Mouse (Mus musculus): ENCODE measurements around the gene Rxrb. TPM values are rescaled to one million over a fixed set of nuclear protein-coding genes. Genes with fewer than 3 reads are reported as not detected.
A peak's percentile ranks its signal among the peaks of the same experiment; 100 is the strongest.
"Not testable (repeated sequence)": the region's sequence is repeated elsewhere in the genome, so short reads cannot be mapped to it uniquely, and the experiment has no call there.

Rxrb gene
- polyA plus RNA-seq, 1 experiment: 45.8 TPM

GRCm38 (mm10) chr17:33999341-34000149, 32.1 kb upstream of the Rxrb start:
- Histone ChIP-seq H3K27me3 (ENCODE audit: control insufficient read depth, insufficient read depth, insufficient read length) (no peaks in the 10 kb centered on the region), H3ac (ENCODE audit: control insufficient read depth, insufficient read length) (peak overlapping the region; percentile 46), H3K4me2 (ENCODE audit: low read depth) (no peak overlapping the region), H3K79me2 (ENCODE audit: control insufficient read depth, insufficient read depth) (no peaks in the 10 kb centered on the region), H3K4me3 (no peak overlapping the region), H3K36me3 (ENCODE audit: control insufficient read depth, insufficient read depth) (no peaks in the 10 kb centered on the region)
- TF ChIP-seq POLR2A (IDR thresholded peaks at IDR 0.05; ENCODE audit: insufficient read length, low read depth) (no peak), TCF3 (IDR thresholded peaks at IDR 0.05; ENCODE audit: insufficient read length, low read depth) (no peak), REST (IDR thresholded peaks at IDR 0.05; ENCODE audit: insufficient read depth, insufficient read length) (no peak), MAX (IDR thresholded peaks at IDR 0.05; ENCODE audit: low read depth) (no peak), SRF (IDR thresholded peaks at IDR 0.05; ENCODE audit: control insufficient read depth, insufficient read length, low read depth) (no peak), TCF12 (IDR thresholded peaks at IDR 0.05; ENCODE audit: insufficient read depth, poor library complexity, severe bottlenecking) (no peak), MYOD1 (IDR thresholded peaks at IDR 0.05; ENCODE audit: control insufficient read depth in 1 of 3, insufficient read length in 2 of 3, low read depth in 2 of 3) (no peak), USF1 (IDR thresholded peaks at IDR 0.05; ENCODE audit: low read depth) (no peak), MYOG (IDR thresholded peaks at IDR 0.05; ENCODE audit: control insufficient read depth in 1 of 3, insufficient read depth in 1 of 3, insufficient read length in 2 of 3, low read depth in 2 of 3) (no peak), POLR2AphosphoS2 (IDR thresholded peaks at IDR 0.05; ENCODE audit: insufficient read length, low read depth) (no peak), E2F4 (IDR thresholded peaks at IDR 0.05; ENCODE audit: insufficient read depth) (no peak), CEBPB (IDR thresholded peaks at IDR 0.05; ENCODE audit: insufficient read depth, poor library complexity, severe bottlenecking) (no peak)

GRCm38 (mm10) chr17:34000150-34000537, 31.5 kb upstream of the Rxrb start, which contains the start of gene H2-K1:
Gene H2-K1, minus strand, starts transcription at chr17:34000347.
- TF ChIP-seq TCF3 (IDR thresholded peaks at IDR 0.05; ENCODE audit: insufficient read length, low read depth) (no peak), POLR2AphosphoS2 (IDR thresholded peaks at IDR 0.05; ENCODE audit: insufficient read length, low read depth) (no peak), POLR2A (IDR thresholded peaks at IDR 0.05; ENCODE audit: insufficient read length, low read depth) (peak; percentile 42)
- Histone ChIP-seq H3K79me2 (ENCODE audit: control insufficient read depth, insufficient read depth) (no peaks in the 10 kb centered on the region), H3ac (ENCODE audit: control insufficient read depth, insufficient read length) (peak within 1 kb of the TSS; percentile 46), H3K36me3 (ENCODE audit: control insufficient read depth, insufficient read depth) (no peaks in the 10 kb centered on the region), H3K4me3 (no peak within 1 kb of the TSS), H3K27me3 (ENCODE audit: control insufficient read depth, insufficient read depth, insufficient read length) (no peaks in the 10 kb centered on the region), H3K4me2 (ENCODE audit: low read depth) (peak within 1 kb of the TSS; percentile 65)

- H3K4me2 ChIP-seq (ENCODE audit: low read depth): peak overlapping the region; percentile 65
- not testable (repeated sequence) for H3K36me3 ChIP-seq (ENCODE audit: control insufficient read depth, insufficient read depth); H3ac ChIP-seq (ENCODE audit: control insufficient read depth, insufficient read length); H3K4me3 ChIP-seq; H3K79me2 ChIP-seq (ENCODE audit: control insufficient read depth, insufficient read depth); H3K27me3 ChIP-seq (ENCODE audit: control insufficient read depth, insufficient read depth, insufficient read length)
Measured at GRCm38 (mm10) chr17:34000796-34001195, 30.8 kb upstream of the Rxrb start.

GRCm38 (mm10) chr17:34003426-34003825, 28.2 kb upstream of the Rxrb start:
- Histone ChIP-seq H3K4me3 (no peak overlapping the region), H3ac (ENCODE audit: control insufficient read depth, insufficient read length) (no peak overlapping the region), H3K36me3 (ENCODE audit: control insufficient read depth, insufficient read depth) (no peaks in the 10 kb centered on the region), H3K27me3 (ENCODE audit: control insufficient read depth, insufficient read depth, insufficient read length) (peaks cover 6% of the 10 kb centered on the region), H3K79me2 (ENCODE audit: control insufficient read depth, insufficient read depth) (no peaks in the 10 kb centered on the region), H3K4me2 (ENCODE audit: low read depth) (no peak overlapping the region)
- TF ChIP-seq USF1 (IDR thresholded peaks at IDR 0.05; ENCODE audit: low read depth): no peak
- TF ChIP-seq MYOD1 (IDR thresholded peaks at IDR 0.05; ENCODE audit: control insufficient read depth in 1 of 3, insufficient read length in 2 of 3, low read depth in 2 of 3): no peak
- TF ChIP-seq REST (IDR thresholded peaks at IDR 0.05; ENCODE audit: insufficient read depth, insufficient read length): no peak
- TF ChIP-seq POLR2AphosphoS2 (IDR thresholded peaks at IDR 0.05; ENCODE audit: insufficient read length, low read depth): no peak

DNA sequence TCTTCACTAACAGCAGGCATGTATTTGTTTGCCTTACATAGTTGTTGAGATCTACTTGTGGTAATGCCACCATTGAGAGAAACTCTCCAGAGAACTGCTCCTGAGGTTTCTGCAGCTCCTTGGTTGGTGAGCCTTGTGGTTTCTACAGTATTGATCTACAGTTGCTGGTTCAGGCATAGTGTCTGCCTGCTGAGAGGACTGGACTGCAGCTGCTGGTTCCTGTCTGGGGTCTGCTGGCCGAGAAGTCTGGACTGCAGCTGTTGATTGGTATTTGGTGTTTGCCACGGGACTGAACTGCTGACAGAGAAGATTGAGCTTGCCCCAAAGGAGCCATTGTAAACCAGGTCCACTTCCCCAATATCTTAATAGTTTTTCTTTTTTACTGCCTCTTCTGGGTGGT, 25.0 kb upstream of the Rxrb start:
- H3K27me3 ChIP-seq (ENCODE audit: control insufficient read depth, insufficient read depth, insufficient read length): peaks cover 6% of the 10 kb centered on the region

More for the DNA sequence above, 25.0 kb upstream of the Rxrb start:
- H3K36me3 ChIP-seq (ENCODE audit: control insufficient read depth, insufficient read depth): no peaks in the 10 kb centered on the region
- TF ChIP-seq MYOG (IDR thresholded peaks at IDR 0.05; ENCODE audit: control insufficient read depth in 1 of 3, insufficient read depth in 1 of 3, insufficient read length in 2 of 3, low read depth in 2 of 3): no peak
- TF ChIP-seq POLR2AphosphoS2 (IDR thresholded peaks at IDR 0.05; ENCODE audit: insufficient read length, low read depth): no peak
- no peak for TF ChIP-seq MAX (IDR thresholded peaks at IDR 0.05; ENCODE audit: low read depth)
- TF ChIP-seq TCF3 (IDR thresholded peaks at IDR 0.05; ENCODE audit: insufficient read length, low read depth): no peak
- TF ChIP-seq CEBPB (IDR thresholded peaks at IDR 0.05; ENCODE audit: insufficient read depth, poor library complexity, severe bottlenecking): no peak
- peak in 2 of 3 experiments; percentile 16 to 52 for TF ChIP-seq MYOD1 (IDR thresholded peaks at IDR 0.05; ENCODE audit: control insufficient read depth in 1 of 3, insufficient read length in 2 of 3, low read depth in 2 of 3)
- no peak overlapping the region for H3ac ChIP-seq (ENCODE audit: control insufficient read depth, insufficient read length)
- H3K79me2 ChIP-seq (ENCODE audit: control insufficient read depth, insufficient read depth): no peaks in the 10 kb centered on the region
- no peak overlapping the region for H3K4me2 ChIP-seq (ENCODE audit: low read depth)
- H3K4me3 ChIP-seq: no peak overlapping the region
